Mouse (Mus musculus) CH12.LX (cell line): ENCODE results near the gene Themis3.

Experiments used
- MAX ChIP-seq: IDR thresholded peaks from 2 replicates; pipeline ENCODE4 v1.6.1; 2011; ENCODE audit warnings: low read length, improper control_type of control experiment
- MXI1 ChIP-seq: IDR thresholded peaks from 2 replicates; pipeline ENCODE4 v1.6.1; 2011; ENCODE audit warnings: mild to moderate bottlenecking, low read depth, low read length, improper control_type of control experiment
- POLR2A ChIP-seq: IDR thresholded peaks from 2 replicates; pipeline ENCODE4 v1.6.1; 2011; ENCODE audit warnings: low read depth, mild to moderate bottlenecking, improper control_type of control experiment, low read length
- ZMIZ1 ChIP-seq: IDR thresholded peaks from 2 replicates; pipeline ENCODE4 v1.6.1; 2012; ENCODE audit warnings: low read depth, mild to moderate bottlenecking, inconsistent platforms, low read length, improper control_type of control experiment

DNA sequence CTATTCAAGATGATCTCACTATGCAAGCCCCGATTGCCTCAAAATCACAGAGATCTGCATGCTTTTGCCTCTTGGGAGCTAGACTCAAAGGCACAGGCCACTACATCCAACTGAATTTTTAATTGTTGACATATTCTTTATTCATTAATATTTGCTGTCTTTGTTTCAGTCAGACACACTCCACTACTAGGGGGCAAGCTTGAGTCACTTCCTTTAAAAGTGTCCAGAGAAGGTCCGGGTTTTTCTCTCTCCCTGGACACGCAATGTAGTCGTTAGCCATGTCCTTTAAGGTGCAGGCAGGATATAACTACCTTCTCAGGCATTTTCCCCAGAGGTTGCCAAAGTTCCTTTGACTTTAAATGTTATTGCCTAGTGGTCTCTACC is 21.8 kb downstream of the Themis3 start:
- TF ChIP-seq POLR2A (no peak), MXI1 (no peak), MAX (no peak), ZMIZ1 (no peak)
